Mouse (Mus musculus) heart, embryonic 14.5 days (tissue): Measurements from ENCODE around the gene Cpn1. TPM values are rescaled to one million over a fixed set of nuclear protein-coding genes. Genes with fewer than 3 reads are reported as not detected.

ENCODE experiments used
- ATAC-seq: fragments of 200-750 bp; cut with Nextera tagmentation; 2 replicates; pipeline ENCODE4 v1.8.0; 2017; ENCODE audit warnings: low read depth, moderate TSS enrichment; ENCODE audit not compliant: insufficient number of reproducible peaks, insufficient read depth, low FRiP score
- H3K27ac ChIP-seq, 2 experiments: fragments of 200-500 bp in 1 of 2; fragments of 300-500 bp in 1 of 2; sonication (generic) in 1 of 2; replicated peaks in 1 of 2; 2 replicates each; pipeline ENCODE4 v1.5.1; 2012 to 2014; ENCODE audit warnings: low read depth in 2 of 2, low read length in 2 of 2, control low read depth in 1 of 2, mild to moderate bottlenecking in 1 of 2, mixed read lengths in 1 of 2; ENCODE audit not compliant: control insufficient read depth in 1 of 2, insufficient read depth in 1 of 2
- H3K27me3 ChIP-seq: fragments of 300-500 bp; sonication (generic); 2 replicates; pipeline ENCODE4 v1.6.1; 2014; ENCODE audit warnings: mild to moderate bottlenecking, low read length, control low read depth; ENCODE audit not compliant: control insufficient read depth, insufficient read depth
- H3K36me3 ChIP-seq: fragments of 300-500 bp; sonication (generic); 2 replicates; pipeline ENCODE4 v1.6.1; 2014; ENCODE audit warnings: mild to moderate bottlenecking, control low read depth, low read length, mixed read lengths; ENCODE audit not compliant: control insufficient read depth, insufficient read depth
- H3K4me1 ChIP-seq, 2 experiments: fragments of 200-500 bp in 1 of 2; fragments of 300-500 bp in 1 of 2; sonication (generic) in 1 of 2; 2 replicates each; pipeline ENCODE4 v1.6.1; 2012 to 2014; ENCODE audit warnings: low read length in 2 of 2, control low read depth in 1 of 2, mixed read lengths in 1 of 2; ENCODE audit not compliant: control insufficient read depth in 2 of 2, insufficient read depth in 2 of 2
- H3K4me2 ChIP-seq: fragments of 300-500 bp; sonication (generic); 2 replicates; pipeline ENCODE4 v1.6.1; 2014; ENCODE audit warnings: mild to moderate bottlenecking, low read length
- H3K4me3 ChIP-seq, 2 experiments: fragments of 200-500 bp in 1 of 2; fragments of 300-500 bp in 1 of 2; sonication (generic) in 1 of 2; 2 replicates each; pipeline ENCODE4 v1.5.1; 2012 to 2014; ENCODE audit warnings: low read length in 2 of 2, mild to moderate bottlenecking in 2 of 2, control low read depth in 1 of 2, low read depth in 1 of 2, moderate library complexity in 1 of 2; ENCODE audit not compliant: control insufficient read depth in 1 of 2, insufficient read depth in 1 of 2
- H3K9ac ChIP-seq: fragments of 300-500 bp; sonication (generic); 2 replicates; pipeline ENCODE4 v1.6.1; 2014; ENCODE audit warnings: mild to moderate bottlenecking, low read length
- H3K9me3 ChIP-seq: fragments of 300-500 bp; sonication (generic); 2 replicates; pipeline ENCODE4 v1.6.1; 2016; ENCODE audit warnings: low read length, control low read depth; ENCODE audit not compliant: control insufficient read depth
- WGBS: fragments of 180-500 bp; shearing (Covaris S2); extraction: QIAGEN DNeasy Blood & Tissue Kit; methylation state at CpG from one replicate; pipeline ENCODE4 v1.1.7; 2014; 5-methylcytosine and 5-hydroxymethylcytosine counted together
- polyA plus RNA-seq: library from polyadenylated mRNA; unstranded; fragments of >200 nt; fragmentation: Nextera tagmentation; extraction: Ambion mirVana; gene quantifications from 2 replicates; pipeline ENCODE4 v1.2.1, GENCODE M21; 2014

Cpn1 gene
- polyA plus RNA-seq, 1 experiment from 2014 or later: 0.91 TPM

GRCm38 (mm10) chr19:43926141-43926987 lies 60.0 kb downstream of the Cpn1 start:
- Histone ChIP-seq H3K9ac (no peak overlapping the region), H3K4me1 (peaks cover 14 to 42% of the 10 kb centered on the region in 2 experiments), H3K27ac (no peak overlapping the region), H3K36me3 (peaks cover 5% of the 10 kb centered on the region; the same call in 1 of the 2 replicates), H3K9me3 (peaks cover 3% of the 10 kb centered on the region; the same call in 1 of the 2 replicates), H3K27me3 (no peaks in the 10 kb centered on the region), H3K4me2 (no peak overlapping the region), H3K4me3 (no peak overlapping the region)
- WGBS: 75% methylated on average over 10 of the region's 10 CpGs
- ATAC-seq: no peak

- H3K4me1 ChIP-seq: peaks cover 20 to 44% of the 10 kb centered on the region in 2 experiments
- no peak overlapping the region for H3K4me3 ChIP-seq
- 67% methylated on average over 8 of the region's 8 CpGs for WGBS
Measured at GRCm38 (mm10) chr19:43924361-43924760, 62.0 kb downstream of the Cpn1 start.

DNA sequence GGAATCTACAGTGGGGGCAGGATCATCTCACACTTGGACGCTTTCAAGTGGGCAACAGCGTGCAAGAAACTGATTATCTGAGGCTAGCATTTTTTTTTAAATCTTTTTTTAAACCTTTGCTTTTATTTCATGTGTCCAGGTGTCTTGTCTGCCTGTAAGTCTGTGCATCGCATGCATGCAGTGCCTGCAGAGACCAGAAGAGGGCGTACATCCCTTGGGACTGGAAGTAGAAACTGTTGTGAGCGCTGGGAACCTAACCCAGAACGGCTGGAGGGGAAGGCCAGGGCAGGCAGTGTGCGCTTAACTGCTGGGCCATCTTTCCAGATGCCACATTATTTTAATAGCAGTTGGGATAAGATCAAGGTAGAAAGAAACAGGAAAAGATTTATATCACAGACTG lies 63.4 kb downstream of the Cpn1 start:
- 91% methylated on average over 7 of the region's 7 CpGs for WGBS
- no peak overlapping the region for H3K4me3 ChIP-seq
- H3K36me3 ChIP-seq: peaks cover 5% of the 10 kb centered on the region; the same call in 1 of the 2 replicates
- H3K9ac ChIP-seq: no peak overlapping the region
- no peaks in the 10 kb centered on the region for H3K27me3 ChIP-seq
- H3K4me2 ChIP-seq: no peak overlapping the region
- no peak overlapping the region for H3K27ac ChIP-seq
- H3K9me3 ChIP-seq: peaks cover 3% of the 10 kb centered on the region; the same call in 1 of the 2 replicates
- ATAC-seq: no peak
- peaks cover 15 to 34% of the 10 kb centered on the region in 2 experiments for H3K4me1 ChIP-seq

More at GRCm38 (mm10) chr19:43924361-43924760, 62.0 kb downstream of the Cpn1 start:
- peaks cover 3% of the 10 kb centered on the region; the same call in 1 of the 2 replicates for H3K9me3 ChIP-seq
- H3K4me2 ChIP-seq: no peak overlapping the region
- peaks cover 5% of the 10 kb centered on the region; the same call in 1 of the 2 replicates for H3K36me3 ChIP-seq
- no peak for ATAC-seq
- no peak overlapping the region for H3K27ac ChIP-seq
- H3K9ac ChIP-seq: no peak overlapping the region
- no peaks in the 10 kb centered on the region for H3K27me3 ChIP-seq

DNA sequence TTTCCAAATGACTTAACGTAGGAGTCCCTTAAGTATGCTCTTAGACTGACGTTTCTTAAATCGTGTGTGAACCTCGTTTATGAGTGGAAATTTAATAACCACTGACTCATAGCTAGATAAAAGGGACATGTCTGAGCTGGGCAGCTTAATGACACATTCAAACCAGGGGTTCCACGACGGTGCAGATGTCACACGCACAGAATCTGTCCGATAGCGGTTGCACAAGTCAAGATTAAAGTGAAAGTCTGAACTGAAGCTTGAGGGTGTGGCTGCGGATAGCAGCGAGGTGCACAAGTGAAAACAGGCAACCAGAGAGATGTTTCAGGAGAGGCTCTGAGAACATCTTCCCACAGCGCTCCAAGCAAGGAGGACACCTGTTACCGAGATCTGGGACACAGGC lies 64.9 kb downstream of the Cpn1 start:
- Histone ChIP-seq H3K4me3 (no peak overlapping the region), H3K4me1 (peaks cover 21 to 32% of the 10 kb centered on the region in 2 experiments), H3K9ac (peak overlapping the region; percentile 22; the same call in 1 of the 2 replicates), H3K4me2 (peak overlapping the region; percentile 58), H3K27me3 (no peaks in the 10 kb centered on the region), H3K9me3 (peaks cover 3% of the 10 kb centered on the region; the same call in 1 of the 2 replicates), H3K27ac (no peak overlapping the region), H3K36me3 (peaks cover 5% of the 10 kb centered on the region; the same call in 1 of the 2 replicates)
- no peak for ATAC-seq
- WGBS: 44% methylated on average over 13 of the region's 13 CpGs

DNA sequence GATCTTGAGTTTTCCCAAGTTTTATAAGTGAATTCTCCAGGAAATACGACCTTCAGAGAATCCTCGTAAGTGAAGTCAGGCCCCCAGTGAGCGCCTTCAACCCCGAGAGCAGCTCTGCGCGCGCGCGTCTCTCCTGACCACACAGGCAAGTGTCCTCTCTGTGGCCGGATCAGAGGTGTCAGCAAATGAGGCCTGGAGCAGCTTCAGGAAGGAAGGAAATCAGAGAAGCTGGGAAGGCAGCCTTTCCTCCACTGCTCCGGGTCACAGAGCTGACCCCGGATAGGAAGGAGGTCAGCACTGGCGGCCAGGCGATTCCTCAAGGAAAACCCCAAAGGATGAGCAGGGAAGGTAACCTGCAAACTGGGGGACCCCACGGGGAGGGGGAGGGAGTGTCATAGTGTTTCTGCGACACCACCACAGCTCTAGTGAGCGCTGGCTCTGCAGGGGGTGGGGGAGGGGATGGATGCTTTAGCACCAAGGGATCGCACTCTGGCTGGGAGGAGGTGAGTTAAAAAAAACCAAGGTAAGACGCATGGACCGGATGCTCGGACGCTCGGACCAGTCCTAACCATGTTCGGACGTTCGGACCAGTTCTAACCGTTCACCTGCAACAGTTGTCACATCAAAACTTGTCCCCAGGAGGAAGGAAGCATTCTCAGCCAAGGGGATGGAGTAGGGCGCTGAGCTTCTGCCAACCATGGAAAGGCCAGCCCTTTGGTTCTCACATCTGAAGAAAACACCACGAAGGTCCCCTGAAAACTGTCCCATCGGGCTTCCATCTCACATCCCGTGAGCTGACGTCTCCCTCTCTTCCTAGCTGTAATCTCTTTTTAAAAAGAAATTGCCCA lies 65.7 kb downstream of the Cpn1 start:
- Histone ChIP-seq H3K36me3 (peaks cover 5% of the 10 kb centered on the region; the same call in 1 of the 2 replicates), H3K27ac (peak overlapping the region; percentile 14 to 29; a peak in 1 of 4 replicates), H3K4me2 (peak overlapping the region; percentile 58), H3K4me3 (peak overlapping the region in 1 of 2 experiments; percentile 23; a peak in 2 of 4 replicates), H3K4me1 (peaks cover 21 to 33% of the 10 kb centered on the region in 2 experiments), H3K9ac (no peak overlapping the region; the same call in 1 of the 2 replicates), H3K9me3 (peaks cover 3% of the 10 kb centered on the region; the same call in 1 of the 2 replicates), H3K27me3 (no peaks in the 10 kb centered on the region)
- WGBS: 18% methylated on average over 32 of the region's 32 CpGs
- no peak for ATAC-seq

- Histone ChIP-seq H3K36me3 (peaks cover 5% of the 10 kb centered on the region; the same call in 1 of the 2 replicates), H3K9me3 (peaks cover 3% of the 10 kb centered on the region; the same call in 1 of the 2 replicates), H3K27ac (no peak overlapping the region), H3K27me3 (no peaks in the 10 kb centered on the region), H3K9ac (no peak overlapping the region), H3K4me1 (peaks cover 21 to 33% of the 10 kb centered on the region in 2 experiments), H3K4me3 (no peak overlapping the region), H3K4me2 (no peak overlapping the region)
- ATAC-seq: no peak
- WGBS: 83% methylated on average over 4 of the region's 4 CpGs
Measured at GRCm38 (mm10) chr19:43919841-43920240, 66.5 kb downstream of the Cpn1 start.

DNA sequence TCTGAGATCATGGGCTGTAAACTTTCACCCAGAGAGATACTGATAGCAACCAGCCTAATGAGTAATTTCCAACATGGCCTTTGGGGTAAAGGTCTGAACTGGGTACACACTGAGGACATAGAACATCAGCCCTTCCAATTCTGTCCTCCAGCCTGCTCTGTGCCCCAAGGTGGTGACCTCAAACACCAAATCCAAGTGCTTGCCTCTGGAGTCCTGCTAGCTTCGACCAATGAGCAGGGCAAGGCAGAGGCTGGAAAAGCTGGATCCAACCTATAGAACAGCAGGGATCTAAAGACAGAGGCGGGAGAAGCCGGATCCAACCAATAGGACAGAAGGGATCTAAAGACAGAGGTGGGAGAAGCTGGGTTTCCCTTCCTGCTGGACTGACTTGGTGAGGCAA lies 67.5 kb downstream of the Cpn1 start:
- peaks cover 21 to 30% of the 10 kb centered on the region in 2 experiments for H3K4me1 ChIP-seq
- ATAC-seq: no peak
- no peak overlapping the region for H3K4me3 ChIP-seq
- H3K9me3 ChIP-seq: peaks cover 3% of the 10 kb centered on the region; the same call in 1 of the 2 replicates
- peaks cover 5% of the 10 kb centered on the region; the same call in 1 of the 2 replicates for H3K36me3 ChIP-seq
- H3K4me2 ChIP-seq: no peak overlapping the region
- no peaks in the 10 kb centered on the region for H3K27me3 ChIP-seq
- H3K9ac ChIP-seq: no peak overlapping the region
- no peak overlapping the region for H3K27ac ChIP-seq
- WGBS: 76% methylated on average over 3 of the region's 3 CpGs
